Mouse (Mus musculus) ES-E14 (cell line): Measurements from ENCODE around the gene Casq1.

Source experiments
- CHD2 ChIP-seq: IDR thresholded peaks from 2 replicates; pipeline ENCODE4 v1.6.1; 2014; ENCODE audit warnings: mild to moderate bottlenecking, low read depth, low read length, inconsistent platforms
- HCFC1 ChIP-seq: IDR thresholded peaks from 2 replicates; pipeline ENCODE4 v1.6.1; 2012; ENCODE audit warnings: low read length, inconsistent platforms, borderline replicate concordance; ENCODE audit not compliant: insufficient read depth
- MAFK ChIP-seq: IDR thresholded peaks from 2 replicates; pipeline ENCODE4 v1.6.1; 2014; ENCODE audit warnings: mild to moderate bottlenecking, low read depth, low read length, inconsistent platforms; ENCODE audit not compliant: insufficient read depth
- ZC3H11A ChIP-seq: IDR thresholded peaks from 2 replicates; pipeline ENCODE4 v1.6.1; 2012; ENCODE audit warnings: low read depth, mild to moderate bottlenecking, inconsistent platforms, low read length, borderline replicate concordance
- ZNF384 ChIP-seq: IDR thresholded peaks from 2 replicates; pipeline ENCODE4 v1.6.1; 2012; ENCODE audit warnings: low read depth, low read length, inconsistent platforms

DNA sequence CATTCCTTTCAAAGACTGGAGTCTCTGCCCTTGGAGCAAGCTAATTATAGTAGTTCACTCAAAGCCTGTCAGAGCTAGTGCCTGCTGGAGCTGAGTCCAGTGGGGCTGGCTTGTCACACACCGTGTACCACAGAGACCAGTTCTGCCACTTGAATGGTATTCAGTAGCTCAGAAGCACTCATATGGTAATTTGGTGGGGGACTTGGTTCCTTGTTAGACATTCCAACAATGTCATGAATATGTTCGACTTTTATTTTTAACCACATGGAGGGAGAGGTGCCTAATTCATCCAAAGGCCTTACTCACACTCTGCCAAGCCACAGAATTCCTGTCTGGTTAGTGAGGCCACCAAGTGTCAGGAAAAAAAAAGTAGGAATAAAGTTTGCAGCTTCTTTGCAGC lies 22.7 kb upstream of the Casq1 start:
- TF ChIP-seq MAFK, result no peak
- no peak for TF ChIP-seq HCFC1
- TF ChIP-seq CHD2, result no peak
- TF ChIP-seq ZNF384, result no peak
- TF ChIP-seq ZC3H11A, result no peak
